Mouse (Mus musculus): ENCODE measurements around the gene Olfr124.

Olfr124 gene

GRCm38 (mm10) chr17:37799588-37799987 lies at the start of gene Olfr124:
Gene Olfr124 (plus strand): TSS chr17:37799888.
- no peak for DNase-seq

GRCm38 (mm10) chr17:37768307-37768706 lies 31.4 kb upstream of the Olfr124 start, which contains the start of gene Olfr122:
Gene Olfr122 (plus strand): TSS chr17:37768607.
- no peak for DNase-seq

- DNase-seq, result no peak
Measured at GRCm38 (mm10) chr17:37793229-37793628, 6.5 kb upstream of the Olfr124 start, which contains the start of gene Olfr123. Gene Olfr123 (plus strand): TSS chr17:37793529.

GRCm38 (mm10) chr17:37832649-37833048 lies 33.0 kb downstream of the Olfr124 start, which contains the start of gene Olfr125:
Gene Olfr125 (plus strand): TSS chr17:37832949.
- no peak for DNase-seq

- no peak for DNase-seq
Measured at GRCm38 (mm10) chr17:37847183-37847582, 47.5 kb downstream of the Olfr124 start, which contains the start of gene Olfr126. Gene Olfr126 (plus strand): TSS chr17:37847483.
